Comparison of ENCODE assay signal across 23 mouse cellular contexts in the genomic region with DNA sequence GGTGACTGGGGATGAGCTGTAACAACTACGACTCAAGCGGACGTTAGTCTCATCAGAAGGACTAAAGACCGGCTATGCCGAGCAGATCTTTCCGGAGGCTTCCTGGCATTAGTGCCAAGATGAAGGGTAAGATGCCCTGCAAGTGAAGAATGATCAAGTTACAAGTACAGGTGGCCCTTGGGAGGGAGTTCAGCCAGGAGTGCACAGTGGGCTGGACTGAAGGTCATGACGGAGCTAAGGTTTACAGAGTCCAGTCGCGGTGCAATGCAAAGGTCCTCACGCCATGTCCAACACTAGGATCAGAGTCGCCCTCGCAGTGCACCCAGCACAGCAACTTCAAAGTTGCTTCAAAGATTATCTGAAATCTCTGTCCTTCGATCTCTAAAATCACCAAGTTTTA. TPM values are rescaled to one million over a fixed set of nuclear protein-coding genes. Genes with fewer than 3 reads are reported as not detected.
DNase-seq lines count a peak whose midpoint lies in the region; ATAC-seq lines count a peak whose summit lies in the region.
"Had no signal": no experiment of that assay in that cellular context is flagged by ENCODE, and none has a peak within 500 bp of the region (broad histone marks: within the 10 kb centered on the region; RNA-seq: fewer than 3 reads in every experiment).

No protein-coding gene starts in this region.

- no peaks in the 10 kb centered on the region for H3K9me3 ChIP-seq in heart, embryonic 10.5 days
- H3K9me3 ChIP-seq in neural tube, embryonic 15.5 days (replicated peaks), result no peaks in the 10 kb centered on the region
- H3K9me3 ChIP-seq: hindbrain, embryonic 13.5 days; midbrain, embryonic 10.5 days had no signal

- peak; percentile 71 for DNase-seq in heart, embryonic 10.5 days (ENCODE audit: low spot score)
- DNase-seq in heart, adult 11 months, result no peak
- no peak for DNase-seq in neural tube, embryonic 10.5 days (ENCODE audit: extremely low spot score, low spot score)
- peak; percentile 68 to 78 for DNase-seq in kidney, postnatal 36 days
- no peak for DNase-seq in frontal cortex, postnatal 25 days (ENCODE audit: low spot score in 2 of 2)
- DNase-seq in spleen, adult 18-20 months, result no peak
- DNase-seq: adrenal gland, postnatal 36 days; B cell, adult 2 months; cerebellum, adult 11 months; cerebellum, postnatal 14 days; heart, adult 2 months; liver, postnatal 0 days had no signal

- ATAC-seq in neural tube, embryonic 15.5 days (ENCODE audit: low FRiP score), result no peak
- ATAC-seq: forebrain, embryonic 16.5 days; liver, postnatal 0 days; lung, postnatal 0 days; midbrain, embryonic 16.5 days; Patski had no signal

- H3K4me3 ChIP-seq in heart, embryonic 10.5 days, result no peak overlapping the region
- no peak overlapping the region for H3K4me3 ChIP-seq in neural tube, embryonic 15.5 days (replicated peaks)
- H3K4me3 ChIP-seq: forebrain, embryonic 10.5 days; heart, adult 2 months; hindbrain, embryonic 13.5 days; left cerebral cortex, adult 2 months; midbrain, embryonic 10.5 days had no signal

- no peaks in the 10 kb centered on the region for H3K27me3 ChIP-seq in heart, embryonic 10.5 days (ENCODE audit: insufficient read depth, poor library complexity, severe bottlenecking)
- H3K27me3 ChIP-seq in neural tube, embryonic 15.5 days (replicated peaks), result no peaks in the 10 kb centered on the region
- H3K27me3 ChIP-seq: CH12.LX; hindbrain, embryonic 13.5 days; Patski had no signal

- 81% methylated on average over 13 of the region's 13 CpGs for whole genome bisulfite sequencing in heart, embryonic 10.5 days
- WGBS in neural tube, embryonic 15.5 days, result 94% methylated on average over 13 of the region's 13 CpGs

- H3K4me2 ChIP-seq in neural tube, embryonic 15.5 days, result no peak overlapping the region
- H3K4me2 ChIP-seq: hindbrain, embryonic 13.5 days had no signal

- H3K9ac ChIP-seq in neural tube, embryonic 15.5 days (replicated peaks), result no peak overlapping the region
- H3K9ac ChIP-seq: hindbrain, embryonic 13.5 days; liver, postnatal 0 days had no signal

- H3K36me3 ChIP-seq in heart, embryonic 10.5 days, result no peaks in the 10 kb centered on the region
- H3K36me3 ChIP-seq in neural tube, embryonic 15.5 days, result no peaks in the 10 kb centered on the region
- H3K36me3 ChIP-seq: G1E; hindbrain, embryonic 13.5 days; midbrain, embryonic 10.5 days had no signal

- peaks cover 45% of the 10 kb centered on the region for H3K4me1 ChIP-seq in heart, embryonic 10.5 days
- peaks cover 42% of the 10 kb centered on the region for H3K4me1 ChIP-seq in neural tube, embryonic 15.5 days

- no peak overlapping the region for H3K27ac ChIP-seq in heart, embryonic 10.5 days
- 0 out of 2 replicates have a peak overlapping the region, but pooled peaks have one; percentile 5 for H3K27ac ChIP-seq in neural tube, embryonic 15.5 days (replicated peaks)
- H3K27ac ChIP-seq: forebrain, embryonic 10.5 days; heart, adult 2 months; hindbrain, embryonic 13.5 days; left cerebral cortex, adult 2 months; midbrain, embryonic 10.5 days had no signal

RNA-seq across cellular contexts. Expression of gene Trio, which starts 45.2 kb away (rescaled TPM):
- polyA plus RNA-seq in heart, embryonic 10.5 days (2016; fragmentation: Nextera tagmentation; extraction: Ambion mirVana), result 12.7 and 22.7 TPM in 2 replicates
- 31.3 and 36.4 TPM in 2 replicates for polyA plus RNA-seq in neural tube, embryonic 15.5 days (2015; fragmentation: Nextera tagmentation; extraction: Ambion mirVana)
- polyA plus RNA-seq: G1E had no signal

Comparison
In these comparisons a context has a peak if more than half of its experiments do, and no peak if none do; other contexts are left out.
1. DNase-seq: peak in heart, embryonic 10.5 days (single experiment) and kidney, postnatal 36 days (2 of 2); none in heart, adult 11 months (single experiment), neural tube, embryonic 10.5 days (single experiment), frontal cortex, postnatal 25 days (0 of 2) and spleen, adult 18-20 months (0 of 2).